Mouse (Mus musculus) central nervous system, embryonic 11.5 days (tissue): ENCODE measurements around the gene Gm8947. TPM values are rescaled to one million over a fixed set of nuclear protein-coding genes. Genes with fewer than 3 reads are reported as not detected.

ENCODE experiments used
- polyA plus RNA-seq: library from polyadenylated mRNA; depleted of rRNA; stranded (reverse); fragments of >200 nt; gene quantifications from 2 replicates; pipeline ENCODE4 v1.2.3, GENCODE M21; 2012; rRNA removed

Gm8947 gene
- polyA plus RNA-seq = 0.18 and 0.32 TPM in 2 replicates

GRCm38 (mm10) chr1:151192075-151192474 lies at the start of gene Gm8947:
Gene Gm8947 (plus strand): TSS chr1:151192376.

DNA sequence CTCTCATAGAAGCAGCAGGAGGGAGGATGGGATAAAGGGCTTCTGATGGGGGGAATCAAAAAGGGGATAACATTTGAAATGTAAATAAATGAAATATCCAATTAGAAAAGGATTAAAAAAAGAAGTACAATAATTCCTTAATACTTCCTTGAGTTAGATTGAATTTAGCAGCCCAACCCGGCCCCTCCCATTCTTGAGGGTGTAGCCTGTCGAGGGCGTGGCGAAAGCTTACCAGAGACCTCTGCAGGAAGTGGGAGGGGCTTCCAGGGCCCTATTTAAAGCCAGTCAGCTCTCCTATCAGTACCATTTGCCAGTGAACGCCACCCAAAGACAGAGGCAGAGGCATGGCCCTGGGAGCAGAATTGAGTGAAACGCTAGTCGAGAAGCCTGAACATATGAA lies 9.9 kb upstream of the Gm8947 start, which contains the start of gene Gm47985:
TSS of gene Gm47985 (plus strand) at position 272 of the 400 bp plus-strand sequence.

DNA sequence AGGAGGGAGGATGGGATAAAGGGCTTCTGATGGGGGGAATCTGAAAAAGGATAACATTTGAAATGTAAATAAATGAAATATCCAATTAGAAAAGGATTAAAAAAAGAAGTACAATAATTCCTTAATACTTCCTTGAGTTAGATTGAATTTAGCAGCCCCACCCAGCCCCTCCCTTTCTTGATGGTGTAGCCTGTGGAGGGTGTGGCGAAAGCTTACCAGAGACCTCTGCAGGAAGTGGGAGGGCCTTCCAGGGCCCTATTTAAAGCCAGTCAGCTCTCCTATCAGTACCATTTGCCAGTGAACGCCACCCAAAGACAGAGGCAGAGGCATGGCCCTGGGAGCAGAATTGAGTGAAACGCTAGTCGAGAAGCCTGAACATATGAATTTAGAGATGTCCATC lies 5.9 kb downstream of the Gm8947 start, which contains the start of gene Gm47995:
TSS of gene Gm47995 (plus strand) at position 329 of the 400 bp plus-strand sequence.

DNA sequence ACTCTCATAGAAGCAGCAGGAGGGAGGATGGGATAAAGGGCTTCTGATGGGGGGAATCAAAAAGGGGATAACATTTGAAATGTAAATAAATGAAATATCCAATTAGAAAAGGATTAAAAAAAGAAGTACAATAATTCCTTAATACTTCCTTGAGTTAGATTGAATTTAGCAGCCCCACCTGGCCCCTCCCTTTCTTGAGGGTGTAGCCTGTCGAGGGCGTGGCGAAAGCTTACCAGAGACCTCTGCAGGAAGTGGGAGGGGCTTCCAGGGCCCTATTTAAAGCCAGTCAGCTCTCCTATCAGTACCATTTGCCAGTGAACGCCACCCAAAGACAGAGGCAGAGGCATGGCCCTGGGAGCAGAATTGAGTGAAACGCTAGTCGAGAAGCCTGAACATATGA lies 11.6 kb downstream of the Gm8947 start, which contains the start of gene 3110040M04Rik:
TSS of gene 3110040M04Rik (plus strand) at position 304 of the 400 bp plus-strand sequence.

GRCm38 (mm10) chr1:151209824-151210355 lies 17.7 kb downstream of the Gm8947 start, which contains the start of gene Gm47996:
Gene Gm47996 (plus strand): TSS chr1:151210131.

Other genes with a start within 250 kb of the Gm8947 start
- 14.2 and 43.5 TPM in 2 replicates for gene Hmcn1, start 198.9 kb upstream of the Gm8947 start, polyA plus RNA-seq
- 0.30 and 0.78 TPM in 2 replicates for gene Gm47985, start 9.8 kb upstream of the Gm8947 start, polyA plus RNA-seq
- 0.22 and 0.29 TPM in 2 replicates for gene Gm47995, start 6.1 kb downstream of the Gm8947 start, polyA plus RNA-seq
- gene 3110040M04Rik, start 11.7 kb downstream of the Gm8947 start, polyA plus RNA-seq = 0.20 and 0.47 TPM in 2 replicates
- gene Gm47996, start 17.8 kb downstream of the Gm8947 start, polyA plus RNA-seq = 0.14 and 0.19 TPM in 2 replicates
- gene Ivns1abp, start 152.1 kb downstream of the Gm8947 start, polyA plus RNA-seq = 303 and 311 TPM in 2 replicates
- gene Swt1, start 236.1 kb downstream of the Gm8947 start, polyA plus RNA-seq = 21.7 and 29.8 TPM in 2 replicates
- 35.5 and 35.6 TPM in 2 replicates for gene Trmt1l, start 236.2 kb downstream of the Gm8947 start, polyA plus RNA-seq